Mouse (Mus musculus) liver, embryonic 11.5 days (tissue): Measurements from ENCODE around the gene Nfkbia. TPM values are rescaled to one million over a fixed set of nuclear protein-coding genes. Genes with fewer than 3 reads are reported as not detected.

ENCODE experiments used
- ATAC-seq: fragments of 200-750 bp; cut with Nextera tagmentation; replicated peaks from 2 replicates; pipeline ENCODE4 v1.8.0; 2017; ENCODE audit warnings: moderate number of reproducible peaks, mild to moderate bottlenecking, moderate TSS enrichment, moderate library complexity; ENCODE audit not compliant: low FRiP score
- DNase-seq: peaks from one replicate; pipeline ENCODE4 v3.0.0-alpha.2; 2017; ENCODE audit warnings: low spot score
- H3K27ac ChIP-seq: fragments of 300-500 bp; sonication (generic); 2 replicates; pipeline ENCODE4 v1.5.1; 2014; ENCODE audit warnings: mild to moderate bottlenecking, low read depth, low read length, control low read depth
- H3K27me3 ChIP-seq: fragments of 300-500 bp; sonication (generic); replicated peaks from 2 replicates; pipeline ENCODE4 v1.6.1; 2014; ENCODE audit warnings: low read length, mixed read lengths; ENCODE audit not compliant: control insufficient read depth, insufficient read depth
- H3K36me3 ChIP-seq: fragments of 300-500 bp; sonication (generic); 2 replicates; pipeline ENCODE4 v1.6.1; 2014; ENCODE audit warnings: mild to moderate bottlenecking, low read length, moderate library complexity, mixed read lengths; ENCODE audit not compliant: control insufficient read depth, insufficient read depth
- H3K4me1 ChIP-seq: fragments of 300-500 bp; sonication (generic); replicated peaks from 2 replicates; pipeline ENCODE4 v1.6.1; 2014; ENCODE audit warnings: low read length, mixed read lengths; ENCODE audit not compliant: control insufficient read depth, insufficient read depth
- H3K4me2 ChIP-seq: fragments of 300-500 bp; sonication (generic); 2 replicates; pipeline ENCODE4 v1.6.1; 2014; ENCODE audit warnings: mild to moderate bottlenecking, control low read depth, moderate library complexity
- H3K4me3 ChIP-seq: fragments of 300-500 bp; sonication (generic); 2 replicates; pipeline ENCODE4 v1.5.1; 2014; ENCODE audit warnings: low read depth, low read length, control low read depth
- H3K9ac ChIP-seq: fragments of 300-500 bp; sonication (generic); 2 replicates; pipeline ENCODE4 v1.6.1; 2014; ENCODE audit warnings: low read depth, low read length, control low read depth
- H3K9me3 ChIP-seq: fragments of 300-500 bp; sonication (generic); 2 replicates; pipeline ENCODE4 v1.6.1; 2016; ENCODE audit warnings: low read length, inconsistent platforms, mixed read lengths; ENCODE audit not compliant: control insufficient read depth
- WGBS: fragments of 180-500 bp; shearing (Covaris S2); extraction: QIAGEN DNeasy Blood & Tissue Kit; methylation state at CpG from one replicate; pipeline ENCODE4 v1.1.7; 2014; 5-methylcytosine and 5-hydroxymethylcytosine counted together
- polyA plus RNA-seq: library from polyadenylated mRNA; unstranded; fragments of >200 nt; fragmentation: Nextera tagmentation; extraction: Ambion mirVana; gene quantifications from 2 replicates; pipeline ENCODE4 v1.2.1, GENCODE M21; 2014

Nfkbia gene
- polyA plus RNA-seq, 1 experiment from 2014 or later: 25.8 TPM

- H3K27me3 ChIP-seq: no peaks in the 10 kb centered on the region
- ATAC-seq (no peak), DNase-seq (no peak)
- 82% methylated on average over 17 of the region's 17 CpGs for WGBS
- H3K4me2 ChIP-seq: no peak overlapping the region
- H3K36me3 ChIP-seq: no peaks in the 10 kb centered on the region
- no peaks in the 10 kb centered on the region for H3K9me3 ChIP-seq
- H3K9ac ChIP-seq: no peak overlapping the region
- H3K4me1 ChIP-seq: no peaks in the 10 kb centered on the region
- H3K27ac ChIP-seq: no peak overlapping the region
- H3K4me3 ChIP-seq: no peak overlapping the region
Observed at GRCm38 (mm10) chr12:55507332-55507935, 15.0 kb upstream of the Nfkbia start.

GRCm38 (mm10) chr12:55506029-55506330 is 13.5 kb upstream of the Nfkbia start:
- ATAC-seq (no peak), DNase-seq (peak; percentile 57)
- Histone ChIP-seq H3K36me3 (no peaks in the 10 kb centered on the region), H3K9ac (no peak overlapping the region), H3K4me1 (no peaks in the 10 kb centered on the region), H3K27me3 (no peaks in the 10 kb centered on the region), H3K9me3 (no peaks in the 10 kb centered on the region), H3K4me2 (no peak overlapping the region), H3K27ac (no peak overlapping the region), H3K4me3 (no peak overlapping the region)
- 2% methylated on average over 6 of the region's 6 CpGs for WGBS

DNA sequence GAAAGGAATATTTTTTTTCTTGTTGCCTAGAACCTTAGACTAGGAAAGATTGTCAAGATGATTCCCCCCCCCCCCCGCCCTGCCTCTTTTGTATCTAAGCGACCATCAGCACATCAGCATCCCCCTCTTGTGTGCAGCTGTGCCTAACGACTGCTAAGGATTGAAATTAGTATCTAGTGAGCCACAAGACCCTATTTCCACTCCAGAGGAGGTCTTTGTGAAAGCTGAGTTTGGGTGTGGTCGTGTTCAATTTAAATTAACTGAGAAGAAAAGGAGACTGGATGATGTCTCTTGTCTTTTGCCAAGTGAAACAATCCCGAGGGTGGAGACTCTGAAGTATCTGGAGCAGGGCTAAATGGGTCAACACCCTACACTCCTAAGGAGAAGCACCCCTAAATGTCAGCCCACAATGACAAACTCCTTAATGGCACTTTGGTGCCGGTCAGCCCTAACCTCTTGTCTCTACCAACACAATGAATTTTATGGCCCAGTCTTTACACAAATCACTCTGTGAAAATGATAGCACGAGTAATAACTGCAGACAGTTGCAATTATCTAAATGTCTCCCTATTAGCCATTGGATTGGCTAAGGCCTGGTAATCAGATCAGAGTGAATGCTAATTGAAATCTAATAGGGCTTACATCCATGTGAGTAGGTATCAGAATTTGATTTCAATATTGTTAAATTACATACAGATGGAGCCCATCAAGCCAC is 13.0 kb upstream of the Nfkbia start:
- no peaks in the 10 kb centered on the region for H3K9me3 ChIP-seq

GRCm38 (mm10) chr12:55499031-55499430 is 6.6 kb upstream of the Nfkbia start:
- Histone ChIP-seq H3K4me1 (no peaks in the 10 kb centered on the region), H3K9ac (no peak overlapping the region), H3K4me2 (no peak overlapping the region), H3K27ac (no peak overlapping the region), H3K4me3 (no peak overlapping the region), H3K36me3 (no peaks in the 10 kb centered on the region), H3K9me3 (no peaks in the 10 kb centered on the region), H3K27me3 (no peaks in the 10 kb centered on the region)
- DNase-seq (peak; percentile 73), ATAC-seq (peak; percentile 50; the same call in 1 of the 2 replicates)
- WGBS: under 1% methylated on average over 10 of the region's 10 CpGs

More for the DNA sequence above, 13.0 kb upstream of the Nfkbia start:
- H3K9ac ChIP-seq: no peak overlapping the region
- H3K4me3 ChIP-seq: no peak overlapping the region
- H3K27me3 ChIP-seq: no peaks in the 10 kb centered on the region
- no peaks in the 10 kb centered on the region for H3K4me1 ChIP-seq
- no peak overlapping the region for H3K4me2 ChIP-seq
- DNase-seq: no peak
- H3K36me3 ChIP-seq: no peaks in the 10 kb centered on the region
- no peak overlapping the region for H3K27ac ChIP-seq
- WGBS: 63% methylated on average over 7 of the region's 7 CpGs
- no peak for ATAC-seq

DNA sequence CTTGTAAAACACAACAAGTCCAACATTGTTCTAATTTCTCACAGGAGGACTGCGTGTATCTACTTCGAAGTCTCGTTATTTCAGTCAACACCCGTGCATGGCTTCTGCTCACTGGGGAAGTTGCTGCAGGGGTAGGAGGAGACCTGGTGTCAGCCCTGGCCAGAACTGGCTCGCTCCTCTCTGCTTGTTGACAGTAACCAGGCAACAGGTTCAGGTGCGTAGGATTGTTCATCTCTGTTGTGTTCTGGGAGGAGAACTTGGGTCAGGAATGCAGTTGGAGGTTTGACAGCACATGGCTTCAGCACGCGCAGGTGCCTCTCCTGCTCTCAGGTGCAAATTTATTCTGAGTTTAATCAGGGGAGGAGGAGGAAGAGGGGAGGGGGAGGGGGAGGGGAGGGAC is 5.3 kb upstream of the Nfkbia start:
- Histone ChIP-seq H3K4me1 (peaks cover 6% of the 10 kb centered on the region; the same call in 1 of the 2 replicates), H3K27ac (no peak overlapping the region), H3K9ac (no peak overlapping the region), H3K4me2 (no peak overlapping the region), H3K27me3 (no peaks in the 10 kb centered on the region), H3K9me3 (no peaks in the 10 kb centered on the region), H3K4me3 (no peak overlapping the region), H3K36me3 (no peaks in the 10 kb centered on the region)
- WGBS: 62% methylated on average over 8 of the region's 8 CpGs
- no peak for ATAC-seq
- DNase-seq: no peak

- Histone ChIP-seq H3K27ac (no peak overlapping the region), H3K4me2 (no peak overlapping the region), H3K36me3 (no peaks in the 10 kb centered on the region), H3K27me3 (no peaks in the 10 kb centered on the region), H3K9me3 (no peaks in the 10 kb centered on the region), H3K4me1 (peaks cover 10% of the 10 kb centered on the region), H3K4me3 (no peak overlapping the region), H3K9ac (no peak overlapping the region)
- WGBS: 55% methylated on average over 5 of the region's 5 CpGs
- no peak for ATAC-seq
- no peak for DNase-seq
Observed at GRCm38 (mm10) chr12:55495902-55496605, 3.6 kb upstream of the Nfkbia start.

GRCm38 (mm10) chr12:55495114-55495901 is 2.9 kb upstream of the Nfkbia start:
- ATAC-seq: no peak
- peaks cover 11% of the 10 kb centered on the region for H3K4me1 ChIP-seq
- H3K4me3 ChIP-seq: no peak overlapping the region
- DNase-seq: no peak
- no peak overlapping the region for H3K9ac ChIP-seq
- H3K4me2 ChIP-seq: no peak overlapping the region
- H3K9me3 ChIP-seq: no peaks in the 10 kb centered on the region
- peaks cover 3% of the 10 kb centered on the region; the same call in 1 of the 2 replicates for H3K36me3 ChIP-seq
- no peaks in the 10 kb centered on the region for H3K27me3 ChIP-seq
- WGBS: 29% methylated on average over 9 of the region's 9 CpGs
- no peak overlapping the region for H3K27ac ChIP-seq

DNA sequence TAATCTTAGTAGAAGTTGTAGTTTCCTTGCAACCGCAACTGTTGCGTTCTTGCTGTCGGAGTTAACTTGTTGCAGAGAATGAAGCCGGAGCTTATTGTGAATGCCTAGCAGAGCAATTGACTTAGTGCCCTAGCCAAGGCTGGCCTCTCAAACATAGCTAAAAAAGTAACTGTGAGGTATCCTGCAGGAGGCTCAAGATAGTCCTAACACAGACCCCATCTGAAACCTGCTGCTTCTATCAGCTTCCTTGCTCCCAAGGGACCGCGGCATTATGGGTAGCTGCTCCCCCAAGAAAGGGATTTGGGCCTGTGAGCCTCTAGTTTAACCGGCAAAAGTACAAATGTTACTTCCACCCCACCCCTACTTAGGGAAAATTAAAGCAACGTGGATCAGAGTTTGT is 934 bp upstream of the Nfkbia start:
- H3K36me3 ChIP-seq: peaks cover 4% of the 10 kb centered on the region; the same call in 1 of the 2 replicates
- peaks cover 14% of the 10 kb centered on the region for H3K4me1 ChIP-seq
- H3K4me2 ChIP-seq: peak overlapping the region; percentile 78
- WGBS: 53% methylated on average over 8 of the region's 8 CpGs
- no peak for ATAC-seq
- H3K9me3 ChIP-seq: no peaks in the 10 kb centered on the region
- no peaks in the 10 kb centered on the region for H3K27me3 ChIP-seq
- H3K9ac ChIP-seq: no peak overlapping the region; the same call in 1 of the 2 replicates
- H3K4me3 ChIP-seq: no peak overlapping the region
- no peak overlapping the region for H3K27ac ChIP-seq
- no peak for DNase-seq
